Mouse (Mus musculus): Measurements from ENCODE around the gene Defa36. TPM values are rescaled to one million over a fixed set of nuclear protein-coding genes. Genes with fewer than 3 reads are reported as not detected.
"Not testable (repeated sequence)": the region's sequence is repeated elsewhere in the genome, so short reads cannot be mapped to it uniquely, and the experiment has no call there.

Defa36 gene
- not detected in 2 replicates for polyA plus RNA-seq (2014; fragmentation: Nextera tagmentation; extraction: Ambion mirVana)

DNA sequence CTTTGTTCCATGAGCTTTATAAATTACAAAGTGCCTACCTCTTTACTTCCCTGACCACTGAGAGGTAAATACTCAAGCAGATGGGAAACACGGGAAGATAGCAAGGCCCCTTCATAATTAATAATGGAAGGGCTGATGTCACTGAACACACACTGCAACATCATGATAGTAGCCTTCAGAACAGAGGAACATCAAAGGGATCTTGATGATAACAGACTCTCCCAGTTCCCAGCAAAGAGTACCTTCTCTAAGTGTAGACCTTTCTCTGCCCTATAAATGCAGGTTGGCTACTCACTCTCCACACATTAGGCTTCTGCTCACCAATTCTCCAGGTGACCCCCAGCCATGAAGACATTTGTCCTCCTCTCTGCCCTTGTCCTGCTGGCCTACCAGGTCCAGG, at the start of gene Defa36:
Defa36 (plus strand) TSS at position 301 of the 400 bp plus-strand sequence.
- not testable (repeated sequence) for H3K4me3 ChIP-seq (replicated peaks; ENCODE audit: low read depth, low read length); H3K27ac ChIP-seq (replicated peaks; ENCODE audit: low read depth, low read length); H3K9me3 ChIP-seq (ENCODE audit: control insufficient read depth, low read length); DNase-seq; H3K27me3 ChIP-seq (ENCODE audit: control insufficient read depth, insufficient read depth, low read length); ATAC-seq (ENCODE audit: low FRiP score, low TSS enrichment); H3K4me2 ChIP-seq (ENCODE audit: low read length); H3K4me1 ChIP-seq (ENCODE audit: control insufficient read depth, insufficient read depth, low read length); H3K36me3 ChIP-seq (ENCODE audit: control insufficient read depth, insufficient read depth, low read length); H3K9ac ChIP-seq (replicated peaks; ENCODE audit: low read length)
- WGBS = no CpG with 5 or more reads among the region's 1 CpGs

DNA sequence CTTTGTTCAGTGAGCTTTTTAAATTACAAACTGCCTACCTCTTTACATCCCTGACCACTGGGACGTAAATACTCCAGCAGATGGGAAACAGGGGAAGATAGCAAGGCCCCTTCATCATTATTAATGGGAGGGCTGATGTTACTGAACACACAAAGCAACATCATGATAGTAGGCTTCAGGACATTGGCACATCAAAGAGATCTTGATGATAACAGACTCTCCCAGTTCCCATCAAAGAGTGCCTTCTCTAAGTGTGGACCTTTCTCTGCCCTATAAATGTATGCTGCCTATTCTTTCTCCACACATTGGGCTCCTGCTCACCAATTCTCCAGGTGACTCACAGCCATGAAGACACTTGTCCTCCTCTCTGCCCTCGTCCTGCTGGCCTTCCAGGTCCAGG, 49.0 kb upstream of the Defa36 start, which contains the start of gene Defa2:
Defa2 (plus strand) TSS at position 301 of the 400 bp plus-strand sequence.
- not testable (repeated sequence) for H3K4me3 ChIP-seq (replicated peaks; ENCODE audit: low read depth, low read length); ATAC-seq (ENCODE audit: low FRiP score, low TSS enrichment); H3K9ac ChIP-seq (replicated peaks; ENCODE audit: low read length); H3K36me3 ChIP-seq (ENCODE audit: control insufficient read depth, insufficient read depth, low read length); H3K27ac ChIP-seq (replicated peaks; ENCODE audit: low read depth, low read length); H3K4me2 ChIP-seq (ENCODE audit: low read length); H3K27me3 ChIP-seq (ENCODE audit: control insufficient read depth, insufficient read depth, low read length); DNase-seq; H3K9me3 ChIP-seq (ENCODE audit: control insufficient read depth, low read length); H3K4me1 ChIP-seq (ENCODE audit: control insufficient read depth, insufficient read depth, low read length)
- WGBS = no CpG with 5 or more reads among the region's 2 CpGs

DNA sequence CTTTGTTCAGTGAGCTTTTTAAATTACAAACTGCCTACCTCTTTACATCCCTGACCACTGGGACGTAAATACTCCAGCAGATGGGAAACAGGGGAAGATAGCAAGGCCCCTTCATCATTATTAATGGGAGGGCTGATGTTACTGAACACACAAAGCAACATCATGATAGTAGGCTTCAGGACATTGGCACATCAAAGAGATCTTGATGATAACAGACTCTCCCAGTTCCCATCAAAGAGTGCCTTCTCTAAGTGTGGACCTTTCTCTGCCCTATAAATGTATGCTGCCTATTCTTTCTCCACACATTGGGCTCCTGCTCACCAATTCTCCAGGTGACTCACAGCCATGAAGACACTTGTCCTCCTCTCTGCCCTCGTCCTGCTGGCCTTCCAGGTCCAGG, 35.7 kb upstream of the Defa36 start, which contains the start of gene Defa33:
Defa33 (plus strand) TSS at position 301 of the 400 bp plus-strand sequence.
- H3K9ac ChIP-seq (replicated peaks; ENCODE audit: low read length); H3K36me3 ChIP-seq (ENCODE audit: control insufficient read depth, insufficient read depth, low read length); H3K27me3 ChIP-seq (ENCODE audit: control insufficient read depth, insufficient read depth, low read length); H3K4me2 ChIP-seq (ENCODE audit: low read length); H3K4me1 ChIP-seq (ENCODE audit: control insufficient read depth, insufficient read depth, low read length); DNase-seq; H3K27ac ChIP-seq (replicated peaks; ENCODE audit: low read depth, low read length); ATAC-seq (ENCODE audit: low FRiP score, low TSS enrichment); H3K9me3 ChIP-seq (ENCODE audit: control insufficient read depth, low read length); H3K4me3 ChIP-seq (replicated peaks; ENCODE audit: low read depth, low read length): not testable (repeated sequence)
- WGBS = no CpG with 5 or more reads among the region's 2 CpGs

DNA sequence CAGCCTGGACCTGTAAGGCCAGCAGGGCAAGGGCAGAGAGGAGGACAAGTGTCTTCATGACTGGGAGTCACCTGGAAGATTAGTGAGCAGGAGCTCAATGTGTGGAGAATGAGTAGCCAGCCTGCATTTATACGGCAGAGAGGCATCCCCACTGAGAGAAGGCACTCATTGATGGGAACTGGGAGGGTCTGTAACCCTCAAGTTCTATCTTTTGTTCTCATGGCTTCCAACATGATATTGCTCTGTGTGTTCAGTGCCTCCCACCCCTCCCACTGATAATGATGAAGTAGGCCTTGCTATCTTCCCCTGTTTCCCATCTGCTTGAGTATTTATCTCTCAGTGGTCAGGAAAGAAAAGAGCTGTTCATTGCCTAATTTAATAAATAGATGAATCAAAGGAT, 29.2 kb downstream of the Defa36 start, which contains the start of gene Gm7849:
Gm7849 (minus strand) TSS at position 101 of the 400 bp plus-strand sequence.
- H3K27ac ChIP-seq (replicated peaks; ENCODE audit: low read depth, low read length); H3K9me3 ChIP-seq (ENCODE audit: control insufficient read depth, low read length); H3K36me3 ChIP-seq (ENCODE audit: control insufficient read depth, insufficient read depth, low read length); H3K4me1 ChIP-seq (ENCODE audit: control insufficient read depth, insufficient read depth, low read length); ATAC-seq (ENCODE audit: low FRiP score, low TSS enrichment); H3K9ac ChIP-seq (replicated peaks; ENCODE audit: low read length); DNase-seq; H3K4me3 ChIP-seq (replicated peaks; ENCODE audit: low read depth, low read length); H3K27me3 ChIP-seq (ENCODE audit: control insufficient read depth, insufficient read depth, low read length); H3K4me2 ChIP-seq (ENCODE audit: low read length): not testable (repeated sequence)
- WGBS = no CpG with 5 or more reads among the region's 1 CpGs

Other genes starting within 250 kb of the Defa36 start
- gene Defa31, start 235.8 kb upstream of the Defa36 start, polyA plus RNA-seq (2014; fragmentation: Nextera tagmentation; extraction: Ambion mirVana) = not detected in 2 replicates
- not detected in 2 replicates for gene Gm15293, start 225.8 kb upstream of the Defa36 start, polyA plus RNA-seq (2014; fragmentation: Nextera tagmentation; extraction: Ambion mirVana)
- not detected in 2 replicates for gene Gm15292, start 177.7 kb upstream of the Defa36 start, polyA plus RNA-seq (2014; fragmentation: Nextera tagmentation; extraction: Ambion mirVana)
- gene Defa27, start 111.9 kb upstream of the Defa36 start, polyA plus RNA-seq (2014; fragmentation: Nextera tagmentation; extraction: Ambion mirVana) = not detected in 2 replicates
- gene Defa29, start 100.4 kb upstream of the Defa36 start, polyA plus RNA-seq (2014; fragmentation: Nextera tagmentation; extraction: Ambion mirVana) = not detected in 2 replicates
- not detected in 2 replicates for gene Defa2, start 48.9 kb upstream of the Defa36 start, polyA plus RNA-seq (2014; fragmentation: Nextera tagmentation; extraction: Ambion mirVana)
- gene Defa33, start 35.6 kb upstream of the Defa36 start, polyA plus RNA-seq (2014; fragmentation: Nextera tagmentation; extraction: Ambion mirVana) = not detected in 2 replicates
- gene Gm7849, start 29.1 kb downstream of the Defa36 start, polyA plus RNA-seq (2014; fragmentation: Nextera tagmentation; extraction: Ambion mirVana) = not detected in 2 replicates
- not detected in 2 replicates for gene Defa20, start 81.8 kb downstream of the Defa36 start, polyA plus RNA-seq (2014; fragmentation: Nextera tagmentation; extraction: Ambion mirVana)
- not detected in 2 replicates for gene Defa32, start 101.6 kb downstream of the Defa36 start, polyA plus RNA-seq (2014; fragmentation: Nextera tagmentation; extraction: Ambion mirVana)
- not detected in 2 replicates for gene Defa37, start 138.0 kb downstream of the Defa36 start, polyA plus RNA-seq (2014; fragmentation: Nextera tagmentation; extraction: Ambion mirVana)
- not detected in 2 replicates for gene Defa28, start 155.6 kb downstream of the Defa36 start, polyA plus RNA-seq (2014; fragmentation: Nextera tagmentation; extraction: Ambion mirVana)
- not detected in 2 replicates for gene Gm7861, start 167.1 kb downstream of the Defa36 start, polyA plus RNA-seq (2014; fragmentation: Nextera tagmentation; extraction: Ambion mirVana)
- not detected in 2 replicates for gene Defa26, start 190.8 kb downstream of the Defa36 start, polyA plus RNA-seq (2014; fragmentation: Nextera tagmentation; extraction: Ambion mirVana)
- not detected in 2 replicates for gene Defa17, start 228.4 kb downstream of the Defa36 start, polyA plus RNA-seq (2014; fragmentation: Nextera tagmentation; extraction: Ambion mirVana)
- not detected in 2 replicates for gene Defa34, start 238.4 kb downstream of the Defa36 start, polyA plus RNA-seq (2014; fragmentation: Nextera tagmentation; extraction: Ambion mirVana)

Data from midbrain, embryonic 14.5 days (tissue).